Mouse (Mus musculus): ENCODE results near the gene Gm11099. TPM values are rescaled to one million over a fixed set of nuclear protein-coding genes. Genes with fewer than 3 reads are reported as not detected.
A peak's percentile ranks its signal among the peaks of the same experiment; 100 is the strongest.

The Gm11099 gene
- polyA plus RNA-seq (2017; shearing (Covaris generic)) = not detected

GRCm38 (mm10) chr2:58859134-58859533 lies at the start of gene Gm11099:
Gene Gm11099 (plus strand): TSS chr2:58859434.
- no peak for ATAC-seq

GRCm38 (mm10) chr2:58812941-58813340 lies 46.3 kb upstream of the Gm11099 start:
- no peak for ATAC-seq

DNA sequence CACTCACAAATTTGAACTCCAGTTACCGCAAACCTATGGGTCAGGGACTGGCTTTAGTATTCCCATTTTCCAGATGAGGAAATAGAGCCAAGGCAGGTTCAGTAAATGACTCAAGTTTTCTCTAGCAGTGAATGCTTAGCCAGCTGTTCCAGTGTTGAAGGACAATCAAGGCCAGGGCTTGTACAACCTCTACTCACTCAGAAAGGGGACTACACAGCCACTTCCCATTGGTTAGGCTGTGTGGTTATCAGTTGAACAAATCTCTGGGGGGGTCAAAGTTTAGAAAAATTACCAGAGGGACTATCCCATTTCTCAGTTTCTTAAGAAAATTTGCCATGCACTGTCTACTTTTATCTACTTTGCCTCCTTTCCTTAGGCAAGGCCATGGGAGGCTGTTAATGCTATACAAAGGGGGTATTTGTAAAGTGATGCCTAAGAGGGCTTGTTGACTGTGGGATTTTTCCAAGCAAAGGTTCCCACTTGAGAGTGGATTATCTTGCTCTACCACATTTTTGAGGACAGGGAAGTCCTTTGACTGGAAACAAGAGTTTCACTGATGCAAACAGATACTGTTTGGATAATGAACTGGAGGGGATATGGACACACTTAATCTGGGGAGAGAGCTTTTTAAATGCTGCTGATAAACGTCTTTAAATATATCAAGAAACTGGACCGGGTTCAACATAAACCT lies 30.2 kb upstream of the Gm11099 start:
- ATAC-seq = no peak

- ATAC-seq = no peak
Measured at GRCm38 (mm10) chr2:58829981-58830742, 29.1 kb upstream of the Gm11099 start.

DNA sequence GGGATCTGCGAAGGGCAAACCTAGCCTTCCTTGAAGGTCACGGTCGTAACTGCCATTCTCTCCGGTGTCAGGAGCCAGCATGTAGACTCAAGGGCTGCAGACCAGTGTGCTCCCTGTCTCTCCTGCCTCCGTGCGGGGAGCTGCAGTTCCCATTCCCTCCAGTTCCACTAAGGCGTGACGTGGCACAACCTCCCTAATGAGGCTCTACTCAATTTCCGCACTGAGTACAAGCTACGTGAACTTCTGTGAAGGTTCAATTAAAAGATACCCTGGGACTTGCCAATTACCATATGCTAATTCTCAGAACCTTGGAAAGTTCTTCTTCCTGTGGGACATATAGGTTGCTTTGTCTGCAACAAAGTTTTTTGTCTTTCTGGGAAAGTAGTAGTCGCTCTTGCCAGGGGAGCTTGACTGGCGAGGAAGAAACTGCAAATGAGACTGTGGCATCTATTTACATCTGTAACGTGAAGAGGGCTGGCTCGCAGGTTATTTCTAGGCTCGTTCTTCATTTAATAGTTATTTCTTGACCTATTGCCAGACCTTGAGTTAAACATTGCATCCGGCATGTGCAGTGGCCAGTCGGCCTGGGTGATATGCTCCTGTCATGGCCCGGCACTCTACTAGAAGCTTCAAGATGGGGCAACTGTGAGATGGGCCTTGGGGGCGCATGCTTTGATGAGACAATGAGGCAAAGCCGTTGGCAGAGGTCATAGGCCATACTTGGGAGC lies 26.8 kb upstream of the Gm11099 start:
- ATAC-seq = no peak

- ATAC-seq = no peak
Measured at GRCm38 (mm10) chr2:58841021-58841420, 18.2 kb upstream of the Gm11099 start.

- ATAC-seq = no peak
Measured at GRCm38 (mm10) chr2:58842443-58842842, 16.8 kb upstream of the Gm11099 start.

DNA sequence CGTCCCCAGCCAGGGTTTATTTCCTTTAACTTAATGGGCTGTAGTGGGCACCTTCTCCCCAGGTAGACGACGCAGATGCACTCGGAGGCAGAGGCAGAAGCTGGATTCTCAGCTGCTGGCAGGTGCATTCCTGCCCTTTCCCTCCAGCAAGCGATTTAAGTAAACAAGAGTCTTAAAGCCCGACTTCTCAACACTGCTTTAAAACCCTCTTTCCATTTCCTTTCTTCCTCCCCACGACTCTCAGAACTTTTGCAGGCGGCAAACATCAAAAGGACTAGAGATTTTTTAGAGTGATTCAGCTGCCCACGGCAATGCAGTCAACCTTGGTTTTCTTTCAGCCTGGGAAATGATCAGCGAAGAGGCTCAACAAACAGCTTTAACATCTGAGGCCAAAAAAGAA lies 14.7 kb upstream of the Gm11099 start:
- peak; percentile 73 for ATAC-seq

DNA sequence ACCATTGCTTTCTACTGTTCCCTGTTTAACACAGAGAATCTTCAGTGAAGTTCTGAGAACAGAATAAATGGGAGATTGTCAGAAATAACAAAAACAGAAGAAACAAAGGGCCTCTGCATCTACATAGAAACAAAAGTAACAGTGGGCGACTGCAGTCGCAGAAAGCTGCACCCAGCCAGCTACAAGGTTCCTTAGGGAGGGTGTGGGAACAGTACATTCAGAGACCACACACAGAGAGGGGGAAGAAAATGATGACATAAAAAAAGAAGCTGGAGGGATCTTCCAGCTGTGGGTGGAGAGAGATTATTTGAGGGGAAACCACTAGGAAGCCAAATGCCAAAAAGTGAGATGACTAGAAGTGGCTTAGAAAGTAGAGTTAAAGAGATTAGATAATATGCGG lies 20.6 kb downstream of the Gm11099 start:
- no peak for ATAC-seq

DNA sequence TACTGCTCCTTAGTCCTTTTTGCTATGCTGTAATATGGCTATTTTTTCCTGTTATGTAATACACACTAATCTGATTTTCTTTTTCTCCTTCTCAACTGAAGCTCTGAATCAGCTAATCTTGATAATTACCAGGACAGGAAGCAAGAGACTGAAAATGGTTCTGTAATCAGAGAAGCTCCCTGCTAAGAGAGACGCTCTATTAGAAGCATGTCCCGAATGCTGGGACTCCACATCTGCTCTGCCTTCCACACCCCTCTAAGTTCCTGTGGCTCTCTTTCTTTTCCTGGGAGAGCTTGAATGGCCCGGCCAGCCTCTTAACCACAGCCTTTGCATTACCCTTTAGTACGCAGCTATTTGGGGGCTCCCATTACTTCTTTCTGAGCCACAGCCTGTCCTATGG lies 45.8 kb downstream of the Gm11099 start:
- ATAC-seq = no peak

DNA sequence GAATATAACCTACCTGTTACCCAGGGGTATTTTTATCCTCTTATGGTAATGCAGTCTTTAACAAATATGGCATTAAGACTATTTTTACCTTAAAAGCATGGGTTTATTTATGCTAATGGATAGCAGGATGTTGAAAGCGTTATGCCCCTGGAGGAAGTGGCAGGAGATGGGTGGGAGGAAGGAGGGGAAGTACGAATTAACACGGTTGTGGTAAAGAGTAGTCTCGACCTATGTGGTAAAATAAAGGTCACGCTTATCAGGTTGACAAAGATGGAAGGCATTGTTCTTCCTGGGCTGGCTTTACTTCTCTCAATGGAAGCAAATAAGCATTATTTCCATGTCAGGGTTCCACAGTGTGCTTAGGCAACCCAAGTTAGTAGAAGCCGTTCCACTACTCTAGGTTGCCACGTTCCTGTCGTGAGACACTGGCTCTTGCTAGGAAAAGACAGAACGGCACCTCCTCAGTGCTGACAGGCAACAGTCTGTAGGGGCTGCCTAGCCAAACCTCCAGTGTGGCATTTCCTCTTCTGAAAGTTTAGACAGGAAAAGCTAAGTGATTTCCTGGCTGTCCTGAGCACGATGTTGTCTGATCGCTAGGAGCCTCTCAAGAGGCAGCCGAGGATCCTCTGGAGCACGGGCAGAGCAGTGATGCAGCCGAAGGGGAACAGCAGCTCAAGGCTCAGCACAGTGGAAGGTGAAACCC lies 47.7 kb downstream of the Gm11099 start:
- ATAC-seq = peak; percentile 99

- no peak for ATAC-seq
Measured at GRCm38 (mm10) chr2:58912339-58912738, 53.1 kb downstream of the Gm11099 start.

- ATAC-seq = no peak
Measured at GRCm38 (mm10) chr2:58918351-58918750, 59.1 kb downstream of the Gm11099 start.

GRCm38 (mm10) chr2:58925551-58925950 lies 66.3 kb downstream of the Gm11099 start:
- no peak for ATAC-seq

DNA sequence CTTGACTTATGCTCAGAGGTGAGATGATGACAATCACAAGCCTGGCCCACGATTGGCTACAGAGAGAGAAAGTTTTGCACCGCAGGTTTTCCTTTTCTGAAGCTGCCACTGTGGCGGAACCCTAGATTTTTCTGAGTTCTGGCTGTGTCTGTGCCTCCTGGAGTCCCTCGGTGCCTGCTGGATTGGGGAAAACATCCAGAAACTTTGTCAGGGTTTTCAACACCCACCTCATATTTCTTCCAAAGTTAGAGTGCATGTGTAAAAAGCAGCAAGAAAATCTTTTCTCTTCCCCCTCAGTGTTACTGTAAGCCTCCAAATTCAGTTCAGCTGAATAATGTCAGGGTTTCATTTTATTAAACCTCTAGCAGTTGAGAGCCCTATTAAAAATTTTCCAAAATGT lies 82.1 kb downstream of the Gm11099 start:
- no peak for ATAC-seq

- ATAC-seq = no peak
Measured at GRCm38 (mm10) chr2:58948796-58949195, 89.6 kb downstream of the Gm11099 start.

- no peak for ATAC-seq
Measured at GRCm38 (mm10) chr2:58952101-58952500, 92.9 kb downstream of the Gm11099 start.

- ATAC-seq = no peak
Measured at GRCm38 (mm10) chr2:58956351-58956750, 97.1 kb downstream of the Gm11099 start.

- no peak for ATAC-seq
Measured at GRCm38 (mm10) chr2:58956770-58957300, 97.6 kb downstream of the Gm11099 start.

Measured in activated CD4-positive, CD25-positive, alpha-beta regulatory T cell, adult 4 months (primary cell).